Mouse (Mus musculus) MEL (cell line): ENCODE results near the gene Cmas. TPM values are rescaled to one million over a fixed set of nuclear protein-coding genes. Genes with fewer than 3 reads are reported as not detected.

ENCODE experiments used
- DNase-seq: peaks from one replicate; pipeline ENCODE4 v3.0.0; 2011; ENCODE audit warnings: low read depth, low spot score
- H3K27ac ChIP-seq: 2 replicates; pipeline ENCODE4 v1.5.1; 2012; ENCODE audit warnings: low read depth, mild to moderate bottlenecking, control low read depth, low read length, moderate library complexity; ENCODE audit not compliant: control insufficient read depth
- H3K27me3 ChIP-seq, 2 experiments: fragments of 150-350 bp in 1 of 2; sonication (generic) in 1 of 2; 2 replicates each; pipeline ENCODE4 v1.6.1; 2012; ENCODE audit warnings: low read length in 2 of 2, mild to moderate bottlenecking in 2 of 2, improper control_type of control experiment in 1 of 2, moderate library complexity in 1 of 2; ENCODE audit not compliant: insufficient read depth in 2 of 2, control insufficient read depth in 1 of 2
- H3K36me3 ChIP-seq, 2 experiments: 2 replicates each; pipeline ENCODE4 v1.6.1; 2012 to 2014; ENCODE audit warnings: low read length in 2 of 2, improper control_type of control experiment in 1 of 2, inconsistent platforms in 1 of 2, mild to moderate bottlenecking in 1 of 2; ENCODE audit not compliant: insufficient read depth in 2 of 2, control insufficient read depth in 1 of 2
- H3K4me1 ChIP-seq, 2 experiments: fragments of 150-350 bp in 1 of 2; sonication (generic) in 1 of 2; 2 replicates each; pipeline ENCODE4 v1.6.1; 2012; ENCODE audit warnings: low read length in 2 of 2, improper control_type of control experiment in 1 of 2, mild to moderate bottlenecking in 1 of 2; ENCODE audit not compliant: insufficient read depth in 2 of 2, control insufficient read depth in 1 of 2
- H3K4me3 ChIP-seq, 2 experiments: fragments of 150-350 bp in 1 of 2; sonication (generic) in 1 of 2; 2 replicates each; pipeline ENCODE4 v1.5.1; 2012; ENCODE audit warnings: low read depth in 2 of 2, low read length in 2 of 2, mild to moderate bottlenecking in 2 of 2, moderate library complexity in 2 of 2, control low read depth in 1 of 2, improper control_type of control experiment in 1 of 2; ENCODE audit not compliant: control insufficient read depth in 1 of 2, insufficient read depth in 1 of 2
- H3K79me2 ChIP-seq: 2 replicates; pipeline ENCODE4 v1.6.1; 2012; ENCODE audit warnings: mild to moderate bottlenecking, low read length, moderate library complexity; ENCODE audit not compliant: control insufficient read depth, poor library complexity, insufficient read depth
- H3K9ac ChIP-seq: 2 replicates; pipeline ENCODE4 v1.6.1; 2012; ENCODE audit warnings: low read depth, mild to moderate bottlenecking, control low read depth, low read length, moderate library complexity; ENCODE audit not compliant: control insufficient read depth, poor library complexity, severe bottlenecking
- H3K9me3 ChIP-seq: fragments of 150-350 bp; sonication (generic); replicated peaks from 2 replicates; pipeline ENCODE4 v1.6.1; 2012; ENCODE audit warnings: mild to moderate bottlenecking, low read length, improper control_type of control experiment, moderate library complexity; ENCODE audit not compliant: insufficient read depth
- BHLHE40 ChIP-seq: IDR thresholded peaks from 2 replicates; pipeline ENCODE4 v1.6.1; 2012; ENCODE audit warnings: low read depth, mild to moderate bottlenecking, inconsistent platforms, low read length, improper control_type of control experiment, borderline replicate concordance
- CTCF ChIP-seq, 3 experiments: IDR thresholded peaks in 2 of 3; conservative IDR thresholded peaks in 1 of 3; 2 replicates each; pipeline ENCODE4 v1.5.1; 2011 to 2012; ENCODE audit warnings: low read length in 3 of 3, low read depth in 2 of 3, mild to moderate bottlenecking in 2 of 3, improper control_type of control experiment in 1 of 3, inconsistent platforms in 1 of 3, mixed read lengths in 1 of 3, moderate library complexity in 1 of 3; ENCODE audit not compliant: control insufficient read depth in 1 of 3, insufficient read depth in 1 of 3, poor library complexity in 1 of 3, severe bottlenecking in 1 of 3
- E2F4 ChIP-seq: IDR thresholded peaks from 2 replicates; pipeline ENCODE4 v1.6.1; 2011; ENCODE audit warnings: low read depth, low read length, improper control_type of control experiment, borderline replicate concordance
- ELF1 ChIP-seq: IDR thresholded peaks from 2 replicates; pipeline ENCODE4 v1.6.1; 2014; ENCODE audit warnings: low read depth, mild to moderate bottlenecking, inconsistent platforms, low read length, improper control_type of control experiment, moderate library complexity
- ETS1 ChIP-seq: IDR thresholded peaks from 2 replicates; pipeline ENCODE4 v1.6.1; 2012; ENCODE audit warnings: low read depth, mild to moderate bottlenecking, inconsistent platforms, low read length, improper control_type of control experiment, moderate library complexity
- GABPA ChIP-seq: IDR thresholded peaks from 2 replicates; pipeline ENCODE4 v1.6.1; 2012; ENCODE audit warnings: low read depth, mild to moderate bottlenecking, inconsistent platforms, low read length, improper control_type of control experiment, moderate library complexity
- JUND ChIP-seq: IDR thresholded peaks from 2 replicates; pipeline ENCODE4 v1.6.1; 2011; ENCODE audit warnings: low read depth, mild to moderate bottlenecking, improper control_type of control experiment, low read length
- MAFK ChIP-seq: IDR thresholded peaks from 2 replicates; pipeline ENCODE4 v1.6.1; 2011; ENCODE audit warnings: low read depth, mild to moderate bottlenecking, low read length, improper control_type of control experiment, borderline replicate concordance
- MEF2A ChIP-seq: IDR thresholded peaks from 2 replicates; pipeline ENCODE4 v1.6.1; 2014; ENCODE audit warnings: low read depth, mild to moderate bottlenecking, inconsistent platforms, low read length, improper control_type of control experiment; ENCODE audit not compliant: poor library complexity, insufficient replicate concordance, severe bottlenecking; ENCODE audit errors: extremely low read depth
- MXI1 ChIP-seq: IDR thresholded peaks from 2 replicates; pipeline ENCODE4 v1.6.1; 2011; ENCODE audit warnings: mild to moderate bottlenecking, low read depth, low read length, improper control_type of control experiment
- POLR2AphosphoS2 ChIP-seq: IDR thresholded peaks from 2 replicates; pipeline ENCODE4 v1.6.1; 2011; ENCODE audit warnings: low read length, improper control_type of control experiment
- POLR2AphosphoS5 ChIP-seq: IDR thresholded peaks from 2 replicates; pipeline ENCODE4 v1.6.1; 2012; ENCODE audit warnings: low read depth, borderline replicate concordance, mild to moderate bottlenecking, inconsistent platforms, low read length, moderate library complexity, mixed read lengths
- SIN3A ChIP-seq: IDR thresholded peaks from 2 replicates; pipeline ENCODE4 v1.6.1; 2012; ENCODE audit warnings: low read length, improper control_type of control experiment, inconsistent platforms
- UBTF ChIP-seq: IDR thresholded peaks from 2 replicates; pipeline ENCODE4 v1.6.1; 2012; ENCODE audit warnings: low read depth, mild to moderate bottlenecking, inconsistent platforms, low read length, improper control_type of control experiment, moderate library complexity, borderline replicate concordance; ENCODE audit not compliant: insufficient read depth
- USF1 ChIP-seq: IDR thresholded peaks from 2 replicates; pipeline ENCODE4 v1.6.1; 2014; ENCODE audit warnings: low read depth, mild to moderate bottlenecking, inconsistent platforms, low read length, improper control_type of control experiment, moderate library complexity
- USF2 ChIP-seq, 2 experiments: IDR thresholded peaks; 2 replicates each; pipeline ENCODE4 v1.6.1; 2011 to 2012; ENCODE audit warnings: improper control_type of control experiment in 2 of 2, low read length in 2 of 2, borderline replicate concordance in 1 of 2, inconsistent platforms in 1 of 2, low read depth in 1 of 2, mild to moderate bottlenecking in 1 of 2; ENCODE audit not compliant: insufficient read depth in 1 of 2
- ZKSCAN1 ChIP-seq: IDR thresholded peaks from 2 replicates; pipeline ENCODE4 v1.6.1; 2012; ENCODE audit warnings: low read depth, mild to moderate bottlenecking, inconsistent platforms, low read length, improper control_type of control experiment, moderate library complexity
- ZMIZ1 ChIP-seq: IDR thresholded peaks from 2 replicates; pipeline ENCODE4 v1.6.1; 2012; ENCODE audit warnings: low read depth, mild to moderate bottlenecking, inconsistent platforms, low read length, improper control_type of control experiment, moderate library complexity
- ZNF384 ChIP-seq: IDR thresholded peaks from 2 replicates; pipeline ENCODE4 v1.6.1; 2012; ENCODE audit warnings: low read depth, mild to moderate bottlenecking, inconsistent platforms, low read length, improper control_type of control experiment
- polyA plus RNA-seq, 2 experiments: library from polyadenylated mRNA; stranded (reverse) in 1 of 2; unstranded in 1 of 2; fragments of >175 nt in 1 of 2; fragments of >200 nt in 1 of 2; gene quantifications; 2 replicates each; pipeline versions ENCODE4 v1.2.1 to v1.2.4; 2012; ENCODE audit warnings: low replicate concordance in 2 of 2, low read depth in 1 of 2; ENCODE audit not compliant: insufficient read length in 2 of 2, insufficient read depth in 1 of 2, missing spikeins in 1 of 2
- total RNA-seq: library from RNA; depleted of rRNA; stranded (reverse); fragments of 300-350 nt; gene quantifications from 2 replicates; pipeline ENCODE4 v1.2.3, GENCODE M21; 2012

The Cmas gene
- total and polyA plus RNA-seq, 3 experiments, result 29.4 to 55.0 TPM; not detected in 1

DNA sequence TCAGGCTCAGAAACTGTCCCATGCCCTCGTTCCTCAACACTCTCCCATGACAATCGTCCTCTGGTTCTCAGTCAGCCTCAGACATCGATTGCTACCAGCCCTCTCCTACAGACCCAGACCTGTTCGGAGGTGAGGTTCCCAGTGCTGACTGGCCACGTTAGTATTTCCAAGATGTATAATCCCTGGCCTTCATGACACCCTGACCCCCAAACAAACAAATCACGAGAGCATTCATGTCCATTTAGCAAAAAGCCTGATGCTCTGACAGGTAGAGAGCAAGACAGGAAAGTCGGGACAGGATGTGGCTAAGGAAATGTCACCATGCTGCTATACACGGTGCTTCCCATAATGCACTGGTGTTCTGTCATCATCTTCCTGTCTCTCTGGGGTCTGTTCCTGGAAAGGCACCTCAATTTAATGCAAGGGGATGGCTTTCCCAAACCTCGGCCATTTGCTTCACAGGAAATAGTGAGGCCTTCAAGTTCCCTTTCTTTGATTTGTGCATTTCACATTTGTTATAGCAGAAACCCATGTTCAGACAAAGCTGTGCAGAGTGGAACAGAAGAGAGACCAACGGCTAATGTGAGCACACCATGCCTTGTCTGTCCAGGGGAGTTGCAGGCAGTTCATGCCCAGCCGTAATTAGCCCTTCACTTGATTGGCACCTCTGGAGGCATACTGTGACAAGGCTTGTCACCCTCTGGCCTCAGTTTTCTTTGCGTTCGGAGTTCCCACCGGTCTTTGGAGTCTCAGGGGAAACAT, 23.5 kb downstream of the Cmas start:
- Histone ChIP-seq H3K36me3 (peaks cover 0 to 23% of the 10 kb centered on the region in 2 experiments; a peak in 2 of 4 replicates), H3K27ac (no peak overlapping the region), H3K79me2 (no peaks in the 10 kb centered on the region), H3K4me3 (no peak overlapping the region), H3K9ac (no peak overlapping the region), H3K9me3 (no peaks in the 10 kb centered on the region), H3K4me1 (peaks cover 7 to 27% of the 10 kb centered on the region in 2 experiments), H3K27me3 (no peaks in the 10 kb centered on the region)
- no peak for DNase-seq
- no peak for TF ChIP-seq MAFK
- TF ChIP-seq ZMIZ1, result no peak
- no peak for TF ChIP-seq ELF1
- TF ChIP-seq USF2 (IDR thresholded peaks at IDR 0.05; ENCODE audit: borderline replicate concordance in 1 of 2, insufficient read depth in 1 of 2, low read depth in 1 of 2, low read length in 2 of 2), result no peak
- no peak for TF ChIP-seq UBTF
- TF ChIP-seq SIN3A, result no peak
- no peak for TF ChIP-seq ZKSCAN1
- TF ChIP-seq ETS1, result no peak
- TF ChIP-seq CTCF (IDR thresholded peaks at IDR 0.05 in 2 of 3, conservative IDR thresholded peaks at IDR 0.05 in 1 of 3; ENCODE audit: control insufficient read depth in 1 of 3, insufficient read depth in 1 of 3, low read depth in 2 of 3, low read length in 3 of 3, poor library complexity in 1 of 3, severe bottlenecking in 1 of 3), result no peak
- TF ChIP-seq BHLHE40, result no peak
- TF ChIP-seq USF1, result no peak
- no peak for TF ChIP-seq ZNF384
- no peak for TF ChIP-seq MXI1
- no peak for TF ChIP-seq POLR2AphosphoS2
- no peak for TF ChIP-seq JUND
- TF ChIP-seq GABPA, result no peak
- no peak for TF ChIP-seq E2F4
- TF ChIP-seq MEF2A, result no peak
- no peak for TF ChIP-seq POLR2AphosphoS5
